Mouse (Mus musculus): ENCODE results near the gene Daam1.

GRCm38 (mm10) chr12:71821272-71821671 lies 9.6 kb upstream of the Daam1 start:
- TF ChIP-seq CTCF (IDR thresholded peaks at IDR 0.05; ENCODE audit: extremely low read depth, insufficient read depth, insufficient read length, insufficient replicate concordance): no peak
- TF ChIP-seq POLR2A (IDR thresholded peaks at IDR 0.05; ENCODE audit: low read depth, low read length): no peak

All from spleen, adult 2 months (tissue).